Mouse (Mus musculus) heart, adult 11 months (tissue): ENCODE data around the gene Etv3.
"Not testable (repeated sequence)": the region's sequence is repeated elsewhere in the genome, so short reads cannot be mapped to it uniquely, and the experiment has no call there.

Experiments used
- DNase-seq: peaks from one replicate; pipeline ENCODE4 v3.0.0; 2022

Etv3 gene

GRCm38 (mm10) chr3:87525043-87525836 is at the start of gene Etv3:
TSS of gene Etv3 (plus strand) at chr3:87525407.
- DNase-seq: peak; percentile 99

- peak; percentile 33 for DNase-seq
Measured at GRCm38 (mm10) chr3:87477948-87478347, 47.3 kb upstream of the Etv3 start.

- not testable (repeated sequence) for DNase-seq
Measured at GRCm38 (mm10) chr3:87478596-87478995, 46.6 kb upstream of the Etv3 start.

- DNase-seq: peak; percentile 22
Measured at GRCm38 (mm10) chr3:87479230-87479629, 46.0 kb upstream of the Etv3 start.

- no peak for DNase-seq
Measured at GRCm38 (mm10) chr3:87487392-87487791, 37.8 kb upstream of the Etv3 start.

GRCm38 (mm10) chr3:87487911-87488310 is 37.3 kb upstream of the Etv3 start:
- DNase-seq: no peak

GRCm38 (mm10) chr3:87498266-87498665 is 26.9 kb upstream of the Etv3 start:
- peak; percentile 86 for DNase-seq

- peak; percentile 95 for DNase-seq
Measured at GRCm38 (mm10) chr3:87499072-87499471, 26.1 kb upstream of the Etv3 start.

- DNase-seq: peak; percentile 96
Measured at GRCm38 (mm10) chr3:87500088-87501055, 24.8 kb upstream of the Etv3 start.

GRCm38 (mm10) chr3:87501151-87501550 is 24.1 kb upstream of the Etv3 start:
- peak; percentile 86 for DNase-seq

- DNase-seq: peak; percentile 74
Measured at GRCm38 (mm10) chr3:87502771-87503170, 22.4 kb upstream of the Etv3 start.

GRCm38 (mm10) chr3:87504330-87504729 is 20.9 kb upstream of the Etv3 start:
- peak; percentile 75 for DNase-seq

GRCm38 (mm10) chr3:87504749-87505425 is 20.3 kb upstream of the Etv3 start:
- peak; percentile 78 for DNase-seq

GRCm38 (mm10) chr3:87506456-87507416 is 18.5 kb upstream of the Etv3 start:
- peak; percentile 74 for DNase-seq

GRCm38 (mm10) chr3:87508205-87508901 is 16.9 kb upstream of the Etv3 start:
- DNase-seq: peak; percentile 97

- DNase-seq: peak; percentile 99
Measured at GRCm38 (mm10) chr3:87509061-87509460, 16.1 kb upstream of the Etv3 start.

- no peak for DNase-seq
Measured at GRCm38 (mm10) chr3:87510832-87511231, 14.4 kb upstream of the Etv3 start.

GRCm38 (mm10) chr3:87511971-87512765 is 13.0 kb upstream of the Etv3 start:
- peak; percentile 88 for DNase-seq

GRCm38 (mm10) chr3:87515567-87516081 is 9.6 kb upstream of the Etv3 start:
- peak; percentile 96 for DNase-seq

- no peak for DNase-seq
Measured at GRCm38 (mm10) chr3:87518425-87518824, 6.8 kb upstream of the Etv3 start.
